Mouse (Mus musculus) C2C12 (cell line): ENCODE data around the gene Kiss1r. TPM values are rescaled to one million over a fixed set of nuclear protein-coding genes. Genes with fewer than 3 reads are reported as not detected.
"Not testable (repeated sequence)": the region's sequence is repeated elsewhere in the genome, so short reads cannot be mapped to it uniquely, and the experiment has no call there.

Experiments used
- H3K27me3 ChIP-seq: one replicate; pipeline ENCODE4 v1.6.1; 2011; ENCODE audit not compliant: control insufficient read depth, insufficient read depth, insufficient read length
- H3K36me3 ChIP-seq: one replicate; pipeline ENCODE4 v1.6.1; 2011; ENCODE audit not compliant: control insufficient read depth, insufficient read depth
- H3K4me3 ChIP-seq: one replicate; pipeline ENCODE4 v1.5.1; 2011; ENCODE audit warnings: mild to moderate bottlenecking, control low read depth; ENCODE audit not compliant: poor library complexity, insufficient read depth, severe bottlenecking
- H3K79me2 ChIP-seq: one replicate; pipeline ENCODE4 v1.6.1; 2011; ENCODE audit not compliant: control insufficient read depth, insufficient read depth
- H3K79me3 ChIP-seq: one replicate; pipeline ENCODE4 v1.6.1; 2011; ENCODE audit warnings: low read depth, control low read depth
- H3ac ChIP-seq: one replicate; pipeline ENCODE3; 2011; ENCODE audit warnings: low read depth; ENCODE audit not compliant: control insufficient read depth, insufficient read length
- CEBPB ChIP-seq: IDR thresholded peaks from one replicate; pipeline ENCODE4 v1.6.1; 2011; ENCODE audit warnings: low read depth, mild to moderate bottlenecking, control low read depth, moderate library complexity
- CTCF ChIP-seq: IDR thresholded peaks from one replicate; pipeline ENCODE4 v1.5.1; 2011; ENCODE audit not compliant: control insufficient read depth, insufficient read depth, insufficient read length
- FOSL1 ChIP-seq: IDR thresholded peaks from one replicate; pipeline ENCODE4 v1.8.0; 2011; ENCODE audit warnings: mild to moderate bottlenecking, low read length; ENCODE audit not compliant: poor library complexity, insufficient read depth, severe bottlenecking
- MAX ChIP-seq: IDR thresholded peaks from one replicate; pipeline ENCODE4 v1.6.1; 2011; ENCODE audit warnings: mild to moderate bottlenecking, control low read depth
- MYOD1 ChIP-seq: IDR thresholded peaks from one replicate; pipeline ENCODE4 v1.6.1; 2011; ENCODE audit warnings: low read depth; ENCODE audit not compliant: control insufficient read depth, insufficient read length
- MYOG ChIP-seq: IDR thresholded peaks from one replicate; pipeline ENCODE4 v1.6.1; 2011; ENCODE audit not compliant: control insufficient read depth, insufficient read length; ENCODE audit errors: extremely low read depth
- USF1 ChIP-seq: IDR thresholded peaks from one replicate; pipeline ENCODE4 v1.6.1; 2011; ENCODE audit warnings: low read depth, mild to moderate bottlenecking, control low read depth, moderate library complexity
- polyA plus RNA-seq: library from polyadenylated mRNA; unstranded; fragments of >200 nt; fragmentation: generic; extraction: Trizol; gene quantifications from one replicate; pipeline ENCODE4 v1.2.1, GENCODE M21; 2012; ENCODE audit warnings: missing spikeins

Gene Kiss1r
- polyA plus RNA-seq, 1 experiment, result 0.13 TPM

DNA sequence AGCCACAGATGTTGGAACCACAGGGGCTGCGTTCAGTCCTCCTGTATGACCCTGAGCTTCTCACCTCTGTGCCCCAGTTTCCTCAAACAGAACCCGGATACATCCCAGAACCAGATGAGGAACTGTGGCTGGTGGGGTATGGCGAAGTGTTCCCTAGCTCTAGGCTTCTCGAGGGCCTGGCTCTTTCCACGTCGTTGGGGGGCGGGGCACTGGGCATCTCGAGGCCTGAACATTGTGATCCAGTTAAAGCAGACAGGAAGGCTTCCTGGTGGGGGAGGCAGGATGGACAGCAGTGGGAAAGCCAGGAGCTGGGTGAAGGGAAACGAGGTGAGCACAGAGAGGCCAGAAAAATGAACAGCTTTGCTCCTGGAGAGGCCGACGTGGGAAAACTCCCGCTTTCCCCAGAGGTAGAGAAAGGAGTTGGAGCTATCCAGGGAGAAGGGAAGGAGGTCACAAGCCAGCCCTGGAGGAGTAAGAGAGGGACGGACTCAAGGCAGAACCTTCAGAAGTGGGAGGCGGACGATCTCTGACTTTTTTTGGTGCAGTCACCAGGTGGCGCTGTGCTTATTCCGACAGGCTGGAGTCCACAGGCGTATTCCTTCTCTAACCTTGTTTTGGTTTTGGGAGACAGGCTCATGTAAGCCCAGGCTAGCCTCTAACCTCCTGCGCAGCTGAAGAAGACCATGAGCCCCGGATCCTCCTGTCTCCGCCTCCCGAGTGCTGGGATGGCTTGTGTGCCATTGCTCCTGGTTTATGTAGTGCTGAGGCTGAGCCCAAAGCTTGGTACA lies 33.3 kb upstream of the Kiss1r start:
- H3K79me3 ChIP-seq, result no peaks in the 10 kb centered on the region
- TF ChIP-seq CTCF (peak; percentile 47), CEBPB (no peak)
- H3K79me2 ChIP-seq, result no peaks in the 10 kb centered on the region
- peaks cover 6% of the 10 kb centered on the region for H3K27me3 ChIP-seq
- H3K4me3 ChIP-seq, result no peak overlapping the region
- H3K36me3 ChIP-seq, result no peaks in the 10 kb centered on the region
- H3ac ChIP-seq, result no peak overlapping the region

DNA sequence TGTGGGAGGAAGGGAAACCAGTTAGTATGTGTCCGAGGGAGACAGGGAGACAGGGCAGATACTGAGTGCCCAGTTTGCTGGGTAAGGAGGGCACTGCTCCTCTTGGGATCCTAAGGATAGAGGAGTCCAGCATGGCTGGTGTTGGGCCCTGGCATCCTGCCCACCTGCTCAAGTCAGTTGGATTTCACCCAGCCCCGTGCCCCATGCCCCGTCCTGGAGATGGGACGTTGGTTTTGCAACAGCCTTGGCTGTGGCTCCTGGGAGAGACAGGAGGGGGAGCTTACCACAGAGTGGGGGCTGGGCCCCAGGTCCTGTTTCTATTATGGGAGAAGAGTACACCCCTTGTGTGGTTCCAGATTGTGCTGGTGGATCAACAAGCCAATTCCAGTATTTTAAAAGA lies 32.3 kb upstream of the Kiss1r start:
- TF ChIP-seq CTCF (no peak), USF1 (no peak), FOSL1 (no peak), MYOD1 (no peak), CEBPB (no peak), MAX (no peak), MYOG (no peak)
- H3K79me3 ChIP-seq, result no peaks in the 10 kb centered on the region
- peaks cover 6% of the 10 kb centered on the region for H3K27me3 ChIP-seq
- no peaks in the 10 kb centered on the region for H3K79me2 ChIP-seq
- no peak overlapping the region for H3K4me3 ChIP-seq
- no peak overlapping the region for H3ac ChIP-seq
- H3K36me3 ChIP-seq, result no peaks in the 10 kb centered on the region

DNA sequence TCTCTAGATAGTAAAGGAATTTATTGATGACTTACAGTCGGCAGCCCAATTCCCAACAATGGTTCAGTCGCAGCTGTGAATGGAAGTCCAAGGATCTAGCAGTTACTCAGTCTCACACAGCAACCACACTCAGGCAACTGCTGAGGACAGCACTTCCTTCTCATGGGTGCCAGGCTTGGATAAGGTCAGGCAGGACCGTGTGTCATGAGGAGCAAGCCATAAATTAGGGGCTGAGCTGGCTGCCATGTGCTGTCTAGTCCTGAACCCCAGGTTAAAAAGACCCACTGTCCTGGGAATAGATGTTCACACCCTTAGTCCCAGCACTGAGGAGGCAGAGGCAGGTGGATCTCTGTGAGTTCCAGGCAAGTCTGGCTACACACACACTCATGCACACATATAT lies 31.8 kb upstream of the Kiss1r start:
- H3ac ChIP-seq, H3K36me3 ChIP-seq, H3K27me3 ChIP-seq, H3K79me2 ChIP-seq, H3K4me3 ChIP-seq, H3K79me3 ChIP-seq: not testable (repeated sequence)

DNA sequence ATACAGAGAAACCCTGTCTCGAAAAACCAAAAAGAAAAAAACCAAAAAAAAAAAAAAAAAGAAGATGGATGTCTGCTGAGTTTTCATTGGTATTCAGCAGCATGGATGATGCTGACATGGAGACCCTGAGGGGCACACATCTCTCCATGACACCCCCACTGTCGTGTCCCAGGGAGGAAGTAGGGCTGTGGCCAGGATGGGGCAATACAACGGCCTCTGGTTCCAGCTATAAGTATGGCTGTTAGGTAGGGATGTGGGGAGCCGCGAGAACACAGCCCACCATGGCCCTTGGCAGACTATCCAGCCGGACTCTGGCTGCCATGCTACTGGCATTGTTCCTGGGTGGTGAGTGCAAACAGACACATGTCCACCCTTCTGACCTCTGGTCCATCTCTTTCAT lies 30.7 kb upstream of the Kiss1r start, which contains the start of gene Elane:
Gene Elane (plus strand): TSS at position 194 of the 400 bp plus-strand sequence.
- TF ChIP-seq FOSL1, result no peak
- no peak for TF ChIP-seq USF1
- TF ChIP-seq CEBPB, result no peak
- TF ChIP-seq MYOG, result no peak
- no peak for TF ChIP-seq MAX
- TF ChIP-seq MYOD1, result no peak
- no peak for TF ChIP-seq CTCF
- H3K36me3 ChIP-seq, result no peaks in the 10 kb centered on the region
- no peaks in the 10 kb centered on the region for H3K79me3 ChIP-seq
- H3K4me3 ChIP-seq, result no peak within 1 kb of the TSS
- no peak within 1 kb of the TSS for H3ac ChIP-seq
- H3K79me2 ChIP-seq, result no peaks in the 10 kb centered on the region
- H3K27me3 ChIP-seq, result peaks cover 13% of the 10 kb centered on the region

DNA sequence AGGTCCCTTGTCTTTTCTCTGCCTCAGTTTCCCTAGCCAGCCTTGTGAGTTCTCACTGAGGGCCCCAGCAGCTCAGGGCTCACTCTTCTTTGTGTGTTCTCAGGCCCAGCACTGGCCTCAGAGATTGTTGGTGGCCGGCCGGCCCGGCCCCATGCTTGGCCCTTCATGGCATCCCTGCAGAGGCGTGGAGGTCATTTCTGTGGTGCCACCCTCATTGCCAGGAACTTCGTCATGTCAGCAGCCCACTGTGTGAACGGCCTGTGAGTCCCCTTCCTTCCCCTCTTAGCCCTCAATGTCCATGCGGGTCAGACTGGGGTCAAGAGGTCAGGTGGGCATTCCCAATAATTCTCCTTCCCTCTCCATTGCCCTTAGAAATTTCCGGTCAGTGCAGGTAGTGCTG lies 30.2 kb upstream of the Kiss1r start:
- H3K79me2 ChIP-seq, result no peaks in the 10 kb centered on the region
- H3K4me3 ChIP-seq, result no peak overlapping the region
- TF ChIP-seq MAX (no peak), CTCF (no peak), MYOD1 (no peak), FOSL1 (no peak), CEBPB (no peak), USF1 (no peak), MYOG (no peak)
- no peaks in the 10 kb centered on the region for H3K36me3 ChIP-seq
- H3K79me3 ChIP-seq, result no peaks in the 10 kb centered on the region
- peaks cover 18% of the 10 kb centered on the region for H3K27me3 ChIP-seq
- no peak overlapping the region for H3ac ChIP-seq

DNA sequence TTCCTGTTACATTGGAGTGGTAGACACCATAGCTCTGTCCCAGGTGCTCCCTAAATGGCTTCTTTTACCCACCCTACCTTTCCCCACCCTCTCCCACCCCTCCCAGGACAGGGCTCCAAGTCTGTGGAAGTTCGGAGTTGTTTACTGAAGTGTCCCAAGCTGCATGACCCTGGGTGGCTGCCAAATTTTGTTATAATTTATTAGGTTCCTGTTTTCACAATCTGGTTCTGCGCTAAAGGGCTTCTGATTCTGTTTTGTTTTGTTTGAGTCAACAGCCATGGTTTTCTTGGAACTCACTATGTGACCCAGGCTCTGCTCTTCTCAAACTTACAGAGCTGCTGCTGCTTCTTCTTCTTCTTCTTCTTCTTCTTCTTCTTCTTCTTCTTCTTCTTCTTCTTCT lies 27.4 kb upstream of the Kiss1r start:
- Histone ChIP-seq H3K79me3 (no peaks in the 10 kb centered on the region), H3K4me3 (no peak overlapping the region), H3K27me3 (peaks cover 22% of the 10 kb centered on the region), H3ac (no peak overlapping the region), H3K36me3 (no peaks in the 10 kb centered on the region), H3K79me2 (no peaks in the 10 kb centered on the region)
- TF ChIP-seq MYOG (no peak), CEBPB (no peak), CTCF (no peak), FOSL1 (no peak), USF1 (no peak), MYOD1 (no peak), MAX (no peak)
